Mouse (Mus musculus): ENCODE data around the gene Tmem104.

Tmem104 gene

DNA sequence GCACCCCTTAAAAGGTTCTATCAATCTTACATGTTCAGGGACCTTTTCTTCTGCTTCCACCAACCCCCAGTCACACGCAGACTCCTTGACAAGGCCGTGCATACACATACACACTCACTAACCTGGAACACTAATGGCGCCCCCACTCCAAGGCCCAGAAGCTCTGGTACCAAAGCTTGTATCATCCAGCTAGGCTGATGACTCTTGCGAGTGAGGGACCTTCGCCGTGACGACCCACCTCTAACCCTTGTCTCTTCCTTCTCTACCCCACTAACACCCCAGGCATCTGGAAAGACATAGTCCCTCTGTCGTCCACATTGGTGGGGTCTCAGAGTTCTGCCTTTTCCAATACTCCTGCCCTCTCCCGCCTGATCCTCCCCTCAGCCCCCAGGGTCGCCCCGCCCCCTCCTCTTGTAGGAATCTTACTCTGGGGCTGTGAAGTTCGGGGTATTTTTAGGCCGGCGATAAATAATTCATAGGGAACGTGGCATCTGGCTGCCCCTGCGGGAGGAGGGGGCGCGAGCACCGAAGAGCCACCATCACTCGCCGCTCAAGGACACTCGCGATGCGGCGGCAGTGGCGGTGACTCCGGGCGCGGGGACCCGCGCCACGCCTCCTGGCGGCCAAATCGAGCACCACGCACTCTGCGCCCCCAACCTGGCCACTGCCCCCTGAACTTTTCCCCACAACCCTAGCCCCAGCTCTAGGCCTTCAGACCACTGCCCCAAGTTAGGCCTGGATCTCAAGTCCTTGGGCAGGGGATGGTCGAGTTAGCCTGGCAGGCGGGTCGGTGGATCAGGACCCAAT lies 77.8 kb downstream of the Tmem104 start:
- no peak for DNase-seq (ENCODE audit: low read depth)

DNA sequence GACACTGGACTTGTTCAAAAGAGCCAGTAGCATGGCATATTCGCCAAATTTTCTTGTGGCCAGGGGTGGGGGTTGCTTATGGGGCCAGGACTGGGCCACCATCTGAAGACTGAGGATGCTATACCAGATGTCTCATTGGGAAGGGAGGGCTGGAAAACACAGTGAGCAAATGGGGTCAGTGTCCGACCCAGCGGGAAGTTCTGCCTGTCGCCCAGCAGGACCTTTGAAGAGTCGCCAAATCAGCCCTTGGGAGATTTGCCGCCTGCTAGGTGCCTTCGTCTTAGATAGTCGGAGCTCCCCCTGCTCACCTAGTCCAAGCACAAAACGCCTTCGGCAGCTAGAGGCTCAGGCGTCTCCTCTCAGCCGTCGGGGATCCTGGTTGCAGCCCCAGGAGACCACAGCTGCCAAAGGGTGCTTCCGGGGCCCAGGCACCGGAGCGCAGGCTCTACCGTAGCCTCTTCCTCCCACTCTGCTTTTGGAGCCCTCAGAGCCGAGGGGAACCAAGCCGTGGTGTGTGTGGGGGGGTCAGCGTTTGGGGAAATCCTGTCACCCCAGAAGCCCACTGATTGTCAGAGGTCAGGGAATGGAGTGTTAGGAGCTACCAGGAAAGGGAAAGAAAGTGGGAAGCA lies 78.6 kb downstream of the Tmem104 start:
- no peak for DNase-seq (ENCODE audit: low read depth)

DNA sequence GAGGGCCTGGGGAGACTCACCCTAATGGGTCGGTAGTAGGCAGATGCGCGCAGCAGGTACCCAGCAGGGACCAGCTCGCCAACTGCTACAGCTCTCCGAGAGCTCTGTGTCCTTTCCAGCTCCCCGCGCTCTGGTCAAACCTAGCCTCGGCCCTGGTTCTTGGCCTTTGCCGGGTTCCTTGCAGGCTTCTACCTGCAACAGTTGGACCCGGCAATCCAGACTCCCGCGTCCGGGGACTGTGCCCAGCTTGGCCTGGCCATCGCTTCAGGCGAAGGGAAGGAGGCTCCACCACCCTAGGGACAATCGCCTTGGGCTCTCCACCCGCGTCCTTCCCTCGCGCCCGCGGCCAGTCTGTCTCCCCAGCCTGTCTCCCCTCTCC lies 79.1 kb downstream of the Tmem104 start:
- no peak for DNase-seq (ENCODE audit: low read depth)

- no peak for DNase-seq (ENCODE audit: low read depth)
These were observed 80.0 kb downstream of the Tmem104 start, which contains the start of gene Grin2c for GRCm38 (mm10) chr11:115267061-115267883. Gene Grin2c (minus strand): TSS chr11:115267243.

- DNase-seq (ENCODE audit: low read depth): no peak
These were observed 80.7 kb downstream of the Tmem104 start for GRCm38 (mm10) chr11:115267958-115268357.

DNA sequence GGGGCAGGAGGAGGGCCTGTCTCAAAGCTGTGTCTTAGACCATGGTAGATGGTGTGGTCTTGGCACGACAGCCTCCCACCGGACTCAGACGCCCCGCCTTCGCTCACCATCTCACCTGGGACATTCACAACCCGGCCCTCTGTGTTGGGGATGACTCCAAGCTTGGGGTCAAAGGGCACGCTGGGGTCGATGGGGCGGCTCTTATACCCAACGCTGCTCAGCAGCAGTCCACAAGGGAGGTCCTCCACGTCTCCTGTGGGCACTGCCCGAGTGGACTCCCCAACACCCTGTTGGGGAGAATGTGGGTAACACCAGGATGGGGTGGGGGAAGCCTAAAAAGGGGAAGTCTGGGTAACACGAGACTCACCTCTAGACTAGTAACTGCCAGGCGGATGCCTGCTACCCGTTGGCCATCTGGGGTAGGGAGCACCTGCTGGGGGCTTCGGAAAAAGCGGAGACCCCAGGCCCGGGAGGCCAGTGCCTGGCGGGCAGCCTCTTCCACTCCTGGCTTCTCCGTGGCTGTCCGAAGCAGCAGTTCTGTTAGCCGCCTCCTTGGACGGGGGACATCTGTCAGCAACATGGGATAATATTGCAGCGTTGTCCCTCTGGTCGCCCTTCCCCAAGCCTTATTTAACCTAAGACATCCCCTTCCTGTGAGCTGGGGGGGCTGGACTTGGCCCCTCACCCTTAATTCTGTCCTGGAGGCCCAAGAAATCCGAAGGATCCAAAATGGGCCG lies 82.2 kb downstream of the Tmem104 start:
- no peak for DNase-seq (ENCODE audit: low read depth)

DNA sequence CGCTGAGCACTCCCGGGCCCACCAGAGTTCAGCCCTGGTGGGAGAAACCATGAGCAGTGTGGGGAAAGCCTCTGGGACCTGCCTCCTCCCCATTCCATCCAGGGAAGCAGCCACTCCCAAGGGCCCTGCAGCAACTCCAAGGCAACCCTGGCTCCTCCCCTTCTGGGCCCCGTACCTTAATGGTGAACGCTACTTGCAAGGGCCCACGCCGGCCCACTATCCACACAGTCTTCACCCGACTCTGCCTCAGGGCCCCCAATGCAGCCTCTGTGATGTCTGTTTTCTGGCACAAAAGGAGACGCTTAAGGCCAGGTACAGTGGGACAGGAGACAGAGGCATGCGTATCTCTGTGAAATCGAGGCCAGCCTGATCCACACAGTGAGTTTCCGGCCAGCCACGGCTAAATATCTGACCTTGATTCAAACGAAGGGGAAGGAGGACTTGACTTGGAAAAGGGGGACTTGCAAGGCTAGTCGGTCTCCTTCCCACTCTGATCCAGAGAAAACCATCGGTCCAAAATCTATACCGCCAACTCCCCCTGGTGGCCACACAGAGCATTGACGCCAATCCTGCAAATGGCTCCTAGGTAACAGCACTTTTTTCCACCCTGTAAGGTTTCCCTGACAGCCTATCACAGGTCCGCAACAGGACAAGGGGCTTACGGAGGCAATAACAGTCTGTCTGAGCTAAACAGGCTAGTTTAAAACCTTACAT lies 83.0 kb downstream of the Tmem104 start:
- peak; percentile 56 for DNase-seq (ENCODE audit: low read depth)

DNA sequence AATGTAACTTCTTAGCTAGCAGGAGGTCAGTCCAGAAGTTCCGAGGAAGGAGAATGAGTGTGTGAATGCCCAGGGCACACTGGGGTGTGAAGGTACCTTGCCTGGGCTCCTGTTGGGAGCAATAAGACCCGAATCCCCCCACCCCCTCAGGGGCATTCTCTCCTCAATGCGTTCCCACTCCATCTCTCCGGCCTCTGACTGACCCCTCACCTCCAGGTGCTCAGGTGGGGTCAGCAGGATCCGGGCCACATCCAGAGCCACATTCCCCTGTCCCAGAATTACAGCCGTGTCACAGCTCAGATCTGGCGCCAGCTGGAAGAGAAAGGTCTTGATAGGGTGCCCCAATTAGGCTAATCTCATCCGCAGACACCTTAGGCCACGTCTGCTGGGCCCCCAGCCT lies 83.8 kb downstream of the Tmem104 start:
- DNase-seq (ENCODE audit: low read depth): no peak

GRCm38 (mm10) chr11:115271481-115271880 lies 84.2 kb downstream of the Tmem104 start:
- DNase-seq (ENCODE audit: low read depth): no peak

GRCm38 (mm10) chr11:115272894-115273498 lies 85.7 kb downstream of the Tmem104 start:
- no peak for DNase-seq (ENCODE audit: low read depth)

- DNase-seq (ENCODE audit: low read depth): no peak
These were observed 86.4 kb downstream of the Tmem104 start for GRCm38 (mm10) chr11:115273735-115274134.

DNA sequence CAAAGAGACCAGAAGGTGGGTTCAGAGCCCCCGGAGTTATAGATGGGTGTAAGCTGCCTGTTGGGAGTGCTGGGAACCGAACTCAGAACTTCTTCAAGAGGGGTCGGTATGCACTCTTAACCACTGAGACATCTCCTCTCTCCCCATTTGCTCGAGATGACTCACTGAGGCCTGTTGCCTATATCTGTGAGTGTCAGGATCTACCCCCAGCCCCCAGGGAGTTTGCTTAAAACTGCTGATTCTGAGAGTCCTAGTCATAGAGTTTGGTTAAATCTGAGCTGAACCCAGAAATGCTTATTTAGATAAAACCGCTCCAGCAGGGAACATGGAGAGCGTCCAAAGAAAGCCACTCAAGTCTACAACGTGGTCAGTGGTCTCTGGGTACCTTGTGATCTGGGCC lies 86.9 kb downstream of the Tmem104 start:
- DNase-seq (ENCODE audit: low read depth): no peak

GRCm38 (mm10) chr11:115274771-115275170 lies 87.5 kb downstream of the Tmem104 start:
- DNase-seq (ENCODE audit: low read depth): no peak

- no peak for DNase-seq (ENCODE audit: low read depth)
These were observed 88.2 kb downstream of the Tmem104 start for GRCm38 (mm10) chr11:115275509-115275908.

DNA sequence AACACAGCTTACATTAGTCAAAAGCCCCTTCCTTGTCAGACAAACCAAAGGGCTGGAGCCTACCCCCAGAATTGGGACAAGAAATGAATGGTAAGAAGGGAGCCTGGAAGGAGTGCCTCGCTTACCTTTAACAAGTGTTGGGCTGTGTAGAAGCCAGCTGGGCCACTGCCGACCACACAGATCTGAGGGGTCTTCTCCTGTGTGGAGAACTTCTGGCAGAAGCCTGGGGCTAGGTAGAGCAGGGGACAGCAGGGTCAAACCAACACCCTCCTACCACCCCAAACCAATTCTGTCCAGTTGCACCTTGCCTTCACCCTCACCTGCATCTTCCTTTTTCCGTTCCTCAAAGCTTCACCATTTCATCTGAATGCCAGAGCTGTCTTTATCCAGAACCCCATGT lies 88.7 kb downstream of the Tmem104 start:
- DNase-seq (ENCODE audit: low read depth): no peak

GRCm38 (mm10) chr11:115276780-115277603 lies 89.7 kb downstream of the Tmem104 start, which contains the start of gene Fdxr:
Gene Fdxr (minus strand): TSS chr11:115277050.
- DNase-seq (ENCODE audit: low read depth): peak; percentile 100

- no peak for DNase-seq (ENCODE audit: low read depth)
These were observed 90.3 kb downstream of the Tmem104 start for GRCm38 (mm10) chr11:115277604-115277975.

- DNase-seq (ENCODE audit: low read depth): no peak
These were observed 90.9 kb downstream of the Tmem104 start for GRCm38 (mm10) chr11:115278176-115278575.

- peak; percentile 77 for DNase-seq (ENCODE audit: low read depth)
These were observed 92.4 kb downstream of the Tmem104 start for GRCm38 (mm10) chr11:115279726-115280125.

- no peak for DNase-seq (ENCODE audit: low read depth)
These were observed 95.0 kb downstream of the Tmem104 start for GRCm38 (mm10) chr11:115282295-115282694.
